Mouse (Mus musculus) hindbrain, embryonic 15.5 days (tissue): ENCODE measurements around the gene Faim. TPM values are rescaled to one million over a fixed set of nuclear protein-coding genes. Genes with fewer than 3 reads are reported as not detected.
A peak's percentile ranks its signal among the peaks of the same experiment; 100 is the strongest.

Experiments used
- ATAC-seq: fragments of 200-750 bp; cut with Nextera tagmentation; 2 replicates; pipeline ENCODE4 v1.8.0; 2017; ENCODE audit warnings: low read depth, moderate number of reproducible peaks, moderate TSS enrichment; ENCODE audit not compliant: low FRiP score
- H3K27ac ChIP-seq: fragments of 300-500 bp; sonication (generic); replicated peaks from 2 replicates; pipeline ENCODE4 v1.5.1; 2015; ENCODE audit warnings: mild to moderate bottlenecking, inconsistent platforms
- H3K27me3 ChIP-seq: fragments of 300-500 bp; sonication (generic); 2 replicates; pipeline ENCODE4 v1.6.1; 2015; ENCODE audit warnings: control low read depth, inconsistent platforms
- H3K36me3 ChIP-seq: fragments of 300-500 bp; sonication (generic); 2 replicates; pipeline ENCODE4 v1.6.1; 2015; ENCODE audit warnings: control low read depth, inconsistent platforms
- H3K4me1 ChIP-seq: fragments of 300-500 bp; sonication (generic); replicated peaks from 2 replicates; pipeline ENCODE4 v1.6.1; 2015; ENCODE audit warnings: control low read depth, inconsistent platforms
- H3K4me2 ChIP-seq: fragments of 300-500 bp; sonication (generic); 2 replicates; pipeline ENCODE4 v1.6.1; 2015; ENCODE audit warnings: moderate library complexity, mild to moderate bottlenecking, inconsistent platforms
- H3K4me3 ChIP-seq: fragments of 300-500 bp; sonication (generic); 2 replicates; pipeline ENCODE4 v1.5.1; 2015; ENCODE audit warnings: mild to moderate bottlenecking, inconsistent platforms
- H3K9ac ChIP-seq: fragments of 300-500 bp; sonication (generic); 2 replicates; pipeline ENCODE4 v1.6.1; 2015; ENCODE audit warnings: inconsistent platforms
- H3K9me3 ChIP-seq: fragments of 300-500 bp; sonication (generic); 2 replicates; pipeline ENCODE4 v1.6.1; 2016; ENCODE audit warnings: control low read depth, inconsistent platforms
- WGBS: fragments of 180-500 bp; shearing (Covaris S2); methylation state at CpG from one replicate; pipeline ENCODE4 v1.1.7; 2015; 5-methylcytosine and 5-hydroxymethylcytosine counted together
- polyA plus RNA-seq: library from polyadenylated mRNA; unstranded; fragments of >200 nt; fragmentation: Nextera tagmentation; extraction: Ambion mirVana; gene quantifications from 2 replicates; pipeline ENCODE4 v1.2.1, GENCODE M21; 2015

Faim gene
- polyA plus RNA-seq, 1 experiment from 2014 or later, result 108 TPM

DNA sequence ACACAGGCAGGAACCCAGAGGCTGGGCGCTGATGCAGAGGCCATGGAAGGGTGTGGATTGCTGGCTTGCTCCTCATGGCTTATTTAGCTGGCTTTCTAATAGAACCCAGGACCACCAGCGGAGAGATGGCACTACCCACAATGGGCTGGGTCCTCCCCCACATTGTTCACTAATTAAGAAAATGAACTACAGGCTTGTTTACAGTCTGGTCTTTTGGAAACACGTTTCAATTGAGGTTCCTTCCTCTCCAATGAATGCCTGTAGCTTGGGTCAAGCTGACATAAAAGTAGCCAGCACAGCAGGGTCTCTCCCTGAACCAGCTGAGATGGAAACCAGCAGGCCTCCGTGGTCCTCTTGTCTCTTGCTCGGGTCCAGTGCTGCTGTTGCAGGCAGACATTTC lies 35.0 kb downstream of the Faim start:
- H3K27me3 ChIP-seq, result no peaks in the 10 kb centered on the region
- H3K9ac ChIP-seq, result no peak overlapping the region
- no peaks in the 10 kb centered on the region for H3K4me1 ChIP-seq
- H3K36me3 ChIP-seq, result no peaks in the 10 kb centered on the region
- ATAC-seq, result no peak
- H3K27ac ChIP-seq, result no peak overlapping the region
- no peak overlapping the region for H3K4me2 ChIP-seq
- H3K4me3 ChIP-seq, result no peak overlapping the region
- no peaks in the 10 kb centered on the region for H3K9me3 ChIP-seq
- 24% methylated on average over 5 of the region's 5 CpGs for WGBS

DNA sequence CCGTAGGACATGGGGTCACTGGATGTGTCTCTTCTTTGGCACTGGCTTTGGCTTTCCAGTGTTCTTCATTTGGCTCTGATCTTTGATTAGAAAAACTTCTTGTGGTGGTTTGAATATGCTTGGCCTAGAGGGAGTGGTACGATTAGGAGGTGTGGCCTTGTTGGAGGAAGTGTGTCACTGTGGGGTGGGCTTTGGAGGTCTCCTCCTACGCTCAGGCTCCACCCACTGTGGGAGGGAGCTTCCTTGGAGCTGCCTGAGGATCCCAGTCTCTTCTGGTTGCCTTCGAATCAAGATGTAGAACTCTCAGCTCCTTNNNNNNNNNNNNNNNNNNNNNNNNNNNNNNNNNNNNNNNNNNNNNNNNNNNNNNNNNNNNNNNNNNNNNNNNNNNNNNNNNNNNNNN lies 35.6 kb downstream of the Faim start:
- Histone ChIP-seq H3K9ac (no peak overlapping the region), H3K4me1 (no peaks in the 10 kb centered on the region), H3K36me3 (no peaks in the 10 kb centered on the region), H3K4me2 (no peak overlapping the region), H3K9me3 (no peaks in the 10 kb centered on the region), H3K27ac (no peak overlapping the region), H3K27me3 (no peaks in the 10 kb centered on the region), H3K4me3 (no peak overlapping the region)
- no peak for ATAC-seq
- 89% methylated on average over 4 of the region's 4 CpGs for WGBS

DNA sequence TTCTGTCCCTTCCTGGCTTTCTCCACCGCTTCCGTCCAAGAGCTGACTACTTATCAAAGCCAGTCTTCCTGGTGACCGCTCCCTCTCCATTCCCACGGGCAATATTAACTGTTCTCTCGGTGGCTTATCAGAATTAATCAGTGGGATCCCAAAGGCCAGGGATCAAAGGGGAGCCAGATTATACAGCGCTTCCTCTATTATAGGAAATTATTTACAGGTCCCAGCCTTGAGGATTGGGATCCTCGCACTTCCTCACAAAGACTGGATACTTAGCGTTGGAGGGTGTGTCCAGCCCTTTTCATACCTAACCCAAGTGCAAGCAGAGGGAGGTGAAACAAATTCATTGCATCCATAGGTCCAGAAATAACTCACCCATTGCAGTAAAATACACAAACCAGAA lies 45.9 kb downstream of the Faim start:
- H3K4me1 ChIP-seq, result no peaks in the 10 kb centered on the region
- no peak overlapping the region for H3K4me3 ChIP-seq
- no peaks in the 10 kb centered on the region for H3K27me3 ChIP-seq
- ATAC-seq, result no peak
- H3K4me2 ChIP-seq, result no peak overlapping the region
- H3K36me3 ChIP-seq, result no peaks in the 10 kb centered on the region
- H3K9me3 ChIP-seq, result no peaks in the 10 kb centered on the region
- no peak overlapping the region for H3K9ac ChIP-seq
- H3K27ac ChIP-seq, result no peak overlapping the region
- 83% methylated on average over 8 of the region's 8 CpGs for WGBS

GRCm38 (mm10) chr9:99034111-99034510 lies 47.9 kb downstream of the Faim start:
- Histone ChIP-seq H3K4me2 (no peak overlapping the region), H3K9me3 (no peaks in the 10 kb centered on the region), H3K4me1 (no peaks in the 10 kb centered on the region), H3K36me3 (no peaks in the 10 kb centered on the region; the same call in 1 of the 2 replicates), H3K27ac (no peak overlapping the region), H3K27me3 (no peaks in the 10 kb centered on the region), H3K9ac (no peak overlapping the region), H3K4me3 (no peak overlapping the region)
- ATAC-seq, result no peak
- 78% methylated on average over 8 of the region's 8 CpGs for WGBS

- H3K4me2 ChIP-seq, result no peak within 1 kb of the TSS
- no peak within 1 kb of the TSS for H3K4me3 ChIP-seq
- no peak within 1 kb of the TSS for H3K9ac ChIP-seq
- H3K4me1 ChIP-seq, result no peaks in the 10 kb centered on the region
- no peaks in the 10 kb centered on the region for H3K9me3 ChIP-seq
- H3K27ac ChIP-seq, result no peak within 1 kb of the TSS
- H3K27me3 ChIP-seq, result no peaks in the 10 kb centered on the region
- WGBS, result 83% methylated on average over 12 of the region's 12 CpGs
- H3K36me3 ChIP-seq, result peaks cover 10% of the 10 kb centered on the region; the same call in 1 of the 2 replicates
- no peak for ATAC-seq
Observed at GRCm38 (mm10) chr9:99035575-99035974, 49.4 kb downstream of the Faim start, which contains the start of gene Gm1123. Gm1123 (minus strand) TSS chr9:99035715.

DNA sequence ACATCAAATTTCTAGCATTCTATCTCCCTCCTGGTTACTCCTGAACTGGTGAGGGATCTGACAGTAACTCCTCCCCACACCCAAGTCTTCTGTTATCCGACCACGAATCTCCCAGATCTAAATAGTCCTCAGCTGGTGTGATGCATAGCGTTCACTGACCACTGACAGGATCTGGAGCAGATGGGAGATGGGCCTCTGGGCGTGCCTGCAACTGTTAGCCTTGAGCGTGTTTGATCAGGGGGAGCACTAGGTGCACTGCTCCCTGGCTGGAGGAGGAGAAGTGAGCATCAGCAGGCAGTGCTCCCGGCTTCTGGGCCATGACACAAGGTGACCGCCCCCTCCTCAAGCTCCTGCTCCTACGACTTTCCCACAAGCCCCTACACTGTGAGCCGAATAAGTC lies 55.8 kb downstream of the Faim start:
- Histone ChIP-seq H3K27ac (no peak overlapping the region), H3K4me3 (no peak overlapping the region), H3K4me1 (no peaks in the 10 kb centered on the region), H3K4me2 (no peak overlapping the region), H3K9me3 (no peaks in the 10 kb centered on the region), H3K36me3 (peaks cover 31% of the 10 kb centered on the region), H3K9ac (no peak overlapping the region), H3K27me3 (no peaks in the 10 kb centered on the region)
- no peak for ATAC-seq
- 79% methylated on average over 9 of the region's 9 CpGs for WGBS

DNA sequence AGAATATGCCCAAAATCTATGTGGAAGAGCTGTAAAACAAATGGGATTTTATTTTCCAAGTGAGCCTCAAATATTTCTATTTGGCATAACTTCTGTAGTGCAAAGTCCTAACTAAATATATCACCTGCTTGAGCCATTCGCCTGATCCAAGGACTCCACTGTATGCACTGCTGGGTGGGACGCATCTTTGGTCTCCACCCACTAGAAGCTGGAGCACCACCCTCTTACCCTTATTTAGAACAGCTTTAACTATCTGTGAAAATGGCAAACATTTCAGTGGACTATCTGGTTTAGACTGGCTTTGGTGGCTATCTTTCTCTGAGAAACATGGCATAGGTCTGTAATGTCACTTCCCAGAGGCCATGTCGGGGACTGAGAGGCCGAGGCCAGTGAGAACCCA lies 56.5 kb downstream of the Faim start:
- H3K9ac ChIP-seq, result no peak overlapping the region
- H3K27me3 ChIP-seq, result no peaks in the 10 kb centered on the region
- H3K4me3 ChIP-seq, result no peak overlapping the region
- H3K27ac ChIP-seq, result no peak overlapping the region
- H3K9me3 ChIP-seq, result no peaks in the 10 kb centered on the region
- ATAC-seq, result no peak
- H3K4me1 ChIP-seq, result no peaks in the 10 kb centered on the region
- H3K4me2 ChIP-seq, result no peak overlapping the region
- WGBS, result 95% methylated on average over 4 of the region's 4 CpGs
- peaks cover 31% of the 10 kb centered on the region for H3K36me3 ChIP-seq

DNA sequence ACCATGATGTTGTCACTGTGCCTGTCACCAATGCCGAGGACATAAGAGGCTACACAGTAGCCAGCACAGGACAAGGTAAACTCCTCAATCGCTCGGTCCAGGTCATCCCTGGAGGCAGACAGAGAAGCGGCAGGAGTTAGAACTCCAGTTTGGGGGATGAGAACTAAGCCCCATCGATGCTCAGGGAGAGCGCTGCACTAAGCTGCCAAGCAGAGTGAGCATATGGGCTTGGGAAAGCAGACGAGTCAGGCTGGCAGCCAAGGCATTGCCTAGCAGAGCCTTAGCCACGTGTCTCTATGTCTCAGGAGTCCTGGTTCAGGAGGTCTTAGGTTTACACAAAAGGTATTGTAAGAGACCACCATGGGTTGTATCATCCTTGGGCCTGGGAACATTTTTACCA lies 58.6 kb downstream of the Faim start:
- Histone ChIP-seq H3K4me2 (no peak overlapping the region), H3K9ac (no peak overlapping the region), H3K27ac (no peak overlapping the region), H3K9me3 (no peaks in the 10 kb centered on the region), H3K4me1 (no peaks in the 10 kb centered on the region), H3K36me3 (peaks cover 26% of the 10 kb centered on the region), H3K4me3 (no peak overlapping the region), H3K27me3 (no peaks in the 10 kb centered on the region)
- 85% methylated on average over 8 of the region's 8 CpGs for WGBS
- 0 out of 2 replicates have a peak, but pooled peaks have one; percentile 34 for ATAC-seq

DNA sequence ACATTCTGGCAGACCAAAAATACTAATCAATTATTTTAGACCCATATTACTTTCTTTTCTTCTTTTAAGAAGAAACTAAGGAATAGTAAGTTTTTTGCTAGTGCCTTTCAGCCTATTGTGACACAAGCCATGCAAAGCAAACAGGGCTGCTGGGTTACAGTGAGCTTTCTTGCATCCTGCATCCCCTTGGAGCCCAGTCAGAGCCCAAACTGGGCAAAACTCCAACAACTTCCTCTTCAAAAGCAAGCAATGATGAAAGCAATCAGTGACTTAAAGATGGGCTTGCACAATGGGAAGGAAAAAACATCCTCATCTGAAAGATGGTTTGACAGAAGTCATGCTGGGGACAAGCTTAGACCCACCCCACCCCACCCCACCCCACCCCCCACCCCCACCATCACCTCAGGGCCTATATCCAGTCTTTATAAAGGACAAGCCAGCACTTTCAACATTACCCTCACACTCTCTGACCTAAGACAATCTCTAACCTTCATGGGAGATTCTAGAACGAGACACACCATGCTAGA lies 62.6 kb downstream of the Faim start:
- peaks cover 11% of the 10 kb centered on the region for H3K36me3 ChIP-seq
- WGBS, result 75% methylated on average over 1 of the region's 1 CpGs
- no peaks in the 10 kb centered on the region for H3K9me3 ChIP-seq

DNA sequence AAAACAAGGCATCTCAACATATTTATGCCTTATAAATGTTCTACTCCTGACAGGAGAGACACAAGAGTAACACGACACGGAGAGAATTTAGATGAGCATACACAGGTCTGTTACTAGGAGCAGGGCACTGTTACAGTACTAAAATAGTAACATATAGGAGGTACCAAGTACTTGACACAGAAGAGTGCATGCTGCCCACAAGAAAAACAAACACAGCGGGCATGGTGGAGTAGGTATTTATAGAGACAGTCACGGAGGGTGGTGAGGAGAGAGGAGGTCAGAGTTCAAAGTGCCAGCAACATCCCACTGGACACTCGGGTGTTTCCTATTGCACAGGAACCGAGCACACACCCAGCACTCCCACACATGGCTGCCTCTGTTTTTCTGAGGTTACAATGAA lies 63.6 kb downstream of the Faim start:
- ATAC-seq, result no peak
- WGBS, result 76% methylated on average over 6 of the region's 6 CpGs
- H3K4me2 ChIP-seq, result no peak overlapping the region
- H3K9me3 ChIP-seq, result no peaks in the 10 kb centered on the region
- H3K9ac ChIP-seq, result no peak overlapping the region
- H3K27ac ChIP-seq, result no peak overlapping the region
- H3K27me3 ChIP-seq, result no peaks in the 10 kb centered on the region
- no peaks in the 10 kb centered on the region for H3K4me1 ChIP-seq
- no peak overlapping the region for H3K4me3 ChIP-seq
- H3K36me3 ChIP-seq, result peaks cover 6% of the 10 kb centered on the region; the same call in 1 of the 2 replicates

More for the DNA sequence above, 62.6 kb downstream of the Faim start:
- H3K27ac ChIP-seq, result no peak overlapping the region
- no peak overlapping the region for H3K4me2 ChIP-seq
- H3K4me1 ChIP-seq, result no peaks in the 10 kb centered on the region
- H3K27me3 ChIP-seq, result no peaks in the 10 kb centered on the region
- no peak overlapping the region for H3K9ac ChIP-seq
- no peak overlapping the region for H3K4me3 ChIP-seq
- no peak for ATAC-seq

Other genes with a start within 250 kb of the Faim start
- gene Prr23a1, start 143.9 kb upstream of the Faim start, polyA plus RNA-seq, result 0.18 and 0.47 TPM in 2 replicates
- not detected in 2 replicates for gene Prr23a2, start 129.9 kb upstream of the Faim start, polyA plus RNA-seq
- 0.08 TPM in 1 of 2 replicates, not detected in the other for gene Prr23a3, start 121.6 kb upstream of the Faim start, polyA plus RNA-seq
- gene 7420426K07Rik, start 83.3 kb upstream of the Faim start, polyA plus RNA-seq, result not detected in 2 replicates
- 0.64 and 0.87 TPM in 2 replicates for gene Foxl2, start 31.1 kb upstream of the Faim start, polyA plus RNA-seq
- gene Gm1123, start 49.3 kb downstream of the Faim start, polyA plus RNA-seq, result 0.13 TPM in 1 of 2 replicates, not detected in the other
- gene Pik3cb, start 154.2 kb downstream of the Faim start, polyA plus RNA-seq, result 2.4 and 3.8 TPM in 2 replicates